Comparison of ENCODE assay signal across 20 mouse cellular contexts in the genomic region with DNA sequence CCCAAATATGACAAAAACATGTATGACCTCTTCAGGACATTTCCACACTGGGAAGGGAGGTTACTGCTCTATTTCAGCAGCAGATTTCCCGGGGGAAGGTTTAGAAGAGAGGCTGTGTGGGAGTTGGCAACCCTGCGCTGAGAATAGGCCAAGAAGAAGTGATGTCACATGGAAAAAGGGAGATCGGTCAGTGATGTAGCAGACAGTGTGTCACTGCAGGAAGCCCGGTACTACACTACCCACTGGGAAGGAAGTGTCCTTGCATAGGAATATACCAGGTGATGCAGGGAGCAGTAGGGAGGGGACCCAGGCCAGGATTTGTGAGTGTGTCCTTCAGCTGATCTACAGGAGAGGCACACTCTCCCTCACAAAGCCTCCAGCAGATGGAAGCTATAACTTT. TPM values are rescaled to one million over a fixed set of nuclear protein-coding genes. Genes with fewer than 3 reads are reported as not detected.
"Had no signal": no experiment of that assay in that cellular context is flagged by ENCODE, and none has a peak within 500 bp of the region (broad histone marks: within the 10 kb centered on the region; RNA-seq: fewer than 3 reads in every experiment).

No protein-coding gene starts in this region.

RNA-seq across cellular contexts. Expression of gene Tcl1b1, which starts 4.2 kb away (rescaled TPM):
- total RNA-seq: layer of hippocampus, adult 8-10 months; layer of hippocampus, postnatal 10 days; layer of hippocampus, postnatal 36 days; left cerebral cortex, adult 8-10 months; left cerebral cortex, postnatal 14 days; megakaryocyte-erythroid progenitor cell, adult 5-6 weeks; midbrain, postnatal 0 days had no signal
- polyA plus RNA-seq: kidney, embryonic 15.5 days; limb, embryonic 10.5 days; limb, embryonic 13.5 days; liver, embryonic 12.5 days; liver, embryonic 15.5 days; lung, embryonic 15.5 days; midbrain, embryonic 11.5 days; midbrain, embryonic 14.5 days; midbrain, postnatal 0 days; neural tube, embryonic 11.5 days; neural tube, embryonic 14.5 days; stomach, embryonic 14.5 days; stomach, postnatal 0 days; thymus, postnatal 0 days had no signal

RNA-seq across cellular contexts. Expression of gene Tcl1b2, which starts 9.5 kb away (rescaled TPM):
- total RNA-seq: layer of hippocampus, adult 8-10 months; layer of hippocampus, postnatal 10 days; layer of hippocampus, postnatal 36 days; left cerebral cortex, adult 8-10 months; left cerebral cortex, postnatal 14 days; megakaryocyte-erythroid progenitor cell, adult 5-6 weeks; midbrain, postnatal 0 days had no signal
- polyA plus RNA-seq: kidney, embryonic 15.5 days; limb, embryonic 10.5 days; limb, embryonic 13.5 days; liver, embryonic 12.5 days; liver, embryonic 15.5 days; lung, embryonic 15.5 days; midbrain, embryonic 11.5 days; midbrain, embryonic 14.5 days; midbrain, postnatal 0 days; neural tube, embryonic 11.5 days; neural tube, embryonic 14.5 days; stomach, embryonic 14.5 days; stomach, postnatal 0 days; thymus, postnatal 0 days had no signal

RNA-seq across cellular contexts. Expression of gene Tcl1b5, which starts 20.9 kb away (rescaled TPM):
- total RNA-seq: layer of hippocampus, adult 8-10 months; layer of hippocampus, postnatal 10 days; layer of hippocampus, postnatal 36 days; left cerebral cortex, adult 8-10 months; left cerebral cortex, postnatal 14 days; megakaryocyte-erythroid progenitor cell, adult 5-6 weeks; midbrain, postnatal 0 days had no signal
- polyA plus RNA-seq: kidney, embryonic 15.5 days; limb, embryonic 10.5 days; limb, embryonic 13.5 days; liver, embryonic 12.5 days; liver, embryonic 15.5 days; lung, embryonic 15.5 days; midbrain, embryonic 11.5 days; midbrain, embryonic 14.5 days; midbrain, postnatal 0 days; neural tube, embryonic 11.5 days; neural tube, embryonic 14.5 days; stomach, embryonic 14.5 days; stomach, postnatal 0 days; thymus, postnatal 0 days had no signal

RNA-seq across cellular contexts. Expression of gene Tcl1b3, which starts 35.6 kb away (rescaled TPM):
- total RNA-seq: layer of hippocampus, adult 8-10 months; layer of hippocampus, postnatal 10 days; layer of hippocampus, postnatal 36 days; left cerebral cortex, adult 8-10 months; left cerebral cortex, postnatal 14 days; megakaryocyte-erythroid progenitor cell, adult 5-6 weeks; midbrain, postnatal 0 days had no signal
- polyA plus RNA-seq: kidney, embryonic 15.5 days; limb, embryonic 10.5 days; limb, embryonic 13.5 days; liver, embryonic 12.5 days; liver, embryonic 15.5 days; lung, embryonic 15.5 days; midbrain, embryonic 11.5 days; midbrain, embryonic 14.5 days; midbrain, postnatal 0 days; neural tube, embryonic 11.5 days; neural tube, embryonic 14.5 days; stomach, embryonic 14.5 days; stomach, postnatal 0 days; thymus, postnatal 0 days had no signal

RNA-seq across cellular contexts. Expression of gene Tcl1b4, which starts 46.5 kb away (rescaled TPM):
- total RNA-seq: layer of hippocampus, adult 8-10 months; layer of hippocampus, postnatal 10 days; layer of hippocampus, postnatal 36 days; left cerebral cortex, adult 8-10 months; left cerebral cortex, postnatal 14 days; megakaryocyte-erythroid progenitor cell, adult 5-6 weeks; midbrain, postnatal 0 days had no signal
- polyA plus RNA-seq: kidney, embryonic 15.5 days; limb, embryonic 10.5 days; limb, embryonic 13.5 days; liver, embryonic 12.5 days; liver, embryonic 15.5 days; lung, embryonic 15.5 days; midbrain, embryonic 11.5 days; midbrain, embryonic 14.5 days; midbrain, postnatal 0 days; neural tube, embryonic 11.5 days; neural tube, embryonic 14.5 days; stomach, embryonic 14.5 days; stomach, postnatal 0 days; thymus, postnatal 0 days had no signal
